Mouse (Mus musculus) bone marrow, adult 2 months (tissue): ENCODE data around the gene Noc2l. TPM values are rescaled to one million over a fixed set of nuclear protein-coding genes. Genes with fewer than 3 reads are reported as not detected.

Experiments
- H3K27ac ChIP-seq: fragments of 200-500 bp; 2 replicates; pipeline ENCODE4 v1.5.1; 2012; ENCODE audit warnings: low read depth, mild to moderate bottlenecking, control low read depth, inconsistent platforms, low read length; ENCODE audit not compliant: control insufficient read depth, poor library complexity, insufficient read depth
- H3K4me1 ChIP-seq: fragments of 200-500 bp; 2 replicates; pipeline ENCODE4 v1.6.1; 2011; ENCODE audit warnings: low read length; ENCODE audit not compliant: control insufficient read depth, insufficient read depth
- H3K4me3 ChIP-seq: fragments of 200-500 bp; replicated peaks from 2 replicates; pipeline ENCODE3; 2011; ENCODE audit warnings: mild to moderate bottlenecking, low read depth, low read length, control low read depth; ENCODE audit not compliant: control insufficient read depth
- CTCF ChIP-seq: fragments of 200-500 bp; IDR thresholded peaks from 2 replicates; pipeline ENCODE4 v1.5.1; 2011; ENCODE audit warnings: low read length, control low read depth; ENCODE audit not compliant: control insufficient read depth, insufficient read depth
- POLR2A ChIP-seq: fragments of 200-500 bp; IDR thresholded peaks from 2 replicates; pipeline ENCODE4 v1.6.1; 2011; ENCODE audit warnings: low read depth, mild to moderate bottlenecking, control low read depth, low read length, borderline replicate concordance; ENCODE audit not compliant: control insufficient read depth
- WGBS: fragments of 180-500 bp; shearing (Covaris S2); methylation state at CpG from one replicate; pipeline ENCODE4 v1.1.7; 2018; 5-methylcytosine and 5-hydroxymethylcytosine counted together
- polyA plus RNA-seq: library from polyadenylated mRNA; stranded (reverse); fragments of >200 nt; gene quantifications from 2 replicates; pipeline ENCODE4 v1.2.4, GENCODE M21; 2011; ENCODE audit warnings: low replicate concordance; ENCODE audit not compliant: missing spikeins, insufficient read depth, insufficient read length

Gene Noc2l
- polyA plus RNA-seq, 1 experiment, result 68.9 TPM

- TF ChIP-seq POLR2A, result no peak
- TF ChIP-seq CTCF, result no peak
- WGBS, result 39% methylated on average over 13 of the region's 13 CpGs
These were observed 25.7 kb upstream of the Noc2l start for GRCm38 (mm10) chr4:156209963-156210635.

GRCm38 (mm10) chr4:156213134-156213533 is 22.7 kb upstream of the Noc2l start:
- Histone ChIP-seq H3K4me3 (no peak overlapping the region), H3K27ac (no peak overlapping the region), H3K4me1 (no peaks in the 10 kb centered on the region; the same call in 1 of the 2 replicates)
- TF ChIP-seq POLR2A (no peak), CTCF (no peak)
- 92% methylated on average over 13 of the region's 13 CpGs for WGBS

More at GRCm38 (mm10) chr4:156209963-156210635, 25.7 kb upstream of the Noc2l start:
- Histone ChIP-seq H3K4me1 (no peaks in the 10 kb centered on the region; the same call in 1 of the 2 replicates), H3K4me3 (peak overlapping the region; percentile 35), H3K27ac (peak overlapping the region; percentile 87)

GRCm38 (mm10) chr4:156215649-156216048 is 20.2 kb upstream of the Noc2l start, which contains the start of gene Perm1:
TSS of gene Perm1 (plus strand) at chr4:156215868.
- H3K4me1 ChIP-seq, result no peaks in the 10 kb centered on the region; the same call in 1 of the 2 replicates
- no peak within 1 kb of the TSS for H3K27ac ChIP-seq
- no peak within 1 kb of the TSS for H3K4me3 ChIP-seq
- 56% methylated on average over 4 of the region's 4 CpGs for WGBS
- TF ChIP-seq POLR2A (no peak), CTCF (no peak)

- Histone ChIP-seq H3K4me1 (no peaks in the 10 kb centered on the region), H3K27ac (no peak overlapping the region), H3K4me3 (no peak overlapping the region)
- TF ChIP-seq POLR2A, result no peak
- no peak for TF ChIP-seq CTCF
- 81% methylated on average over 2 of the region's 2 CpGs for WGBS
These were observed 19.6 kb upstream of the Noc2l start for GRCm38 (mm10) chr4:156216196-156216595.

- WGBS, result 79% methylated on average over 16 of the region's 16 CpGs
- Histone ChIP-seq H3K4me3 (no peak overlapping the region), H3K4me1 (no peaks in the 10 kb centered on the region), H3K27ac (no peak overlapping the region)
- TF ChIP-seq POLR2A (no peak), CTCF (no peak)
These were observed 18.7 kb upstream of the Noc2l start for GRCm38 (mm10) chr4:156217022-156217669.

- no peak overlapping the region for H3K27ac ChIP-seq
- H3K4me1 ChIP-seq, result no peaks in the 10 kb centered on the region
- H3K4me3 ChIP-seq, result no peak overlapping the region
- TF ChIP-seq CTCF (no peak), POLR2A (no peak)
- WGBS, result 85% methylated on average over 16 of the region's 16 CpGs
These were observed 18.0 kb upstream of the Noc2l start for GRCm38 (mm10) chr4:156217838-156218237.

GRCm38 (mm10) chr4:156219936-156220335 is 15.9 kb upstream of the Noc2l start:
- Histone ChIP-seq H3K4me3 (no peak overlapping the region), H3K27ac (no peak overlapping the region), H3K4me1 (no peaks in the 10 kb centered on the region)
- 77% methylated on average over 11 of the region's 11 CpGs for WGBS
- no peak for TF ChIP-seq POLR2A
- no peak for TF ChIP-seq CTCF

- no peak overlapping the region for H3K4me3 ChIP-seq
- WGBS, result 81% methylated on average over 2 of the region's 2 CpGs
- H3K27ac ChIP-seq, result no peak overlapping the region
- TF ChIP-seq POLR2A (no peak), CTCF (no peak)
- no peaks in the 10 kb centered on the region; the same call in 1 of the 2 replicates for H3K4me1 ChIP-seq
These were observed 11.5 kb upstream of the Noc2l start for GRCm38 (mm10) chr4:156224276-156224675.
